Mouse (Mus musculus) 3T3-L1 (cell line): ENCODE results near the gene Olfr1371.
A peak's percentile ranks its signal among the peaks of the same experiment; 100 is the strongest.
"Not testable (repeated sequence)": the region's sequence is repeated elsewhere in the genome, so short reads cannot be mapped to it uniquely, and the experiment has no call there.

ENCODE experiments used
- DNase-seq: peaks from one replicate; pipeline ENCODE4 v3.0.0-alpha.2; 2015; ENCODE audit warnings: low read depth, low spot score

Olfr1371 gene

GRCm38 (mm10) chr11:52225986-52226599 is 12.3 kb upstream of the Olfr1371 start:
- no peak for DNase-seq

- no peak for DNase-seq
Measured at GRCm38 (mm10) chr11:52223968-52224682, 10.3 kb upstream of the Olfr1371 start.

- peak; percentile 67 for DNase-seq
Measured at GRCm38 (mm10) chr11:52222891-52223290, 9.1 kb upstream of the Olfr1371 start.

- not testable (repeated sequence) for DNase-seq
Measured at GRCm38 (mm10) chr11:52221921-52222320, 8.1 kb upstream of the Olfr1371 start.

GRCm38 (mm10) chr11:52220282-52220681 is 6.5 kb upstream of the Olfr1371 start:
- DNase-seq: peak; percentile 82

DNA sequence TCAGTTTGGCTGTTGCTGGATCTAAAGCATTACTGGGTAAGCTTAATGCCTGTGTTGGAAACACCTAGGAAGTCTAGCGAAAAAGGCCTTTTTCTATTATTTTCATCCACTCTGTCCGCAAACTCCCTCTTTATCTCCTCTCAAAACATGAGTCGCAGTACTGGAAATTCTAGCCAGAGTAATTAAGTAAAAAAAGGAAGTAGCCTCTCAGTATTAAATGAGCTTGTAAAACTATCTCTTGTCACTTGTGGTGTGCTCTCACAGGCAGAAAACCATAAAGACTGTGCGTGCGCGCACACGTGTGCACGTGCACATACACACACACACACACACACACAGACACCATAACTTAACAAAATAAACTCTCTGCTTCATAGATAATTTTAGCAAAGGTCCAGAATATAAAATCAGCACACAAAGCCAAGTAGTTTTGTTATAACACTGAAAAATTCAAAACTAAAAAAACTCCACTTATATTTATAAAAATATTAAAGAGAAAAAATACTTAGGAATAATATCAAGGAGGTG is 17.2 kb downstream of the Olfr1371 start:
- DNase-seq: not testable (repeated sequence)

- not testable (repeated sequence) for DNase-seq
Measured at GRCm38 (mm10) chr11:52180651-52181050, 33.1 kb downstream of the Olfr1371 start.

- DNase-seq: not testable (repeated sequence)
Measured at GRCm38 (mm10) chr11:52179897-52180296, 33.9 kb downstream of the Olfr1371 start.

DNA sequence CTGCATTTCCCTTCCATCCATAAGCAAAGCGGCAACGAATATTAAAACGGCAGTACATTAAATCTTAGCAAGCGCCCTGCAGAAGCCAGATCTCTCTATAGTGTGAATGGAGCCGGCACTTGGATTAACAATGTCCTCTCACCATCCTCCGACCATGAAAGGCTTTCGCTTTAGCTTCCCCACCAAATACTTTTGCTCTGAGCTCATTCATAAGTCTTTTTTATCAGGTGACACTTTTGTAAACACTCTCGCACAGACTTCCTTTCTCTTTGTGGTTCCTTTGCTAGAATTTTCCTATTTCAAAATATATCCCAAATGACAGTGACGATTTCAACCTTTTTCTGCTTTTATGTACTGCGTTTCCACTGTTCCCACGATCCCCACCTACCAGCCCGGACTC is 45.3 kb downstream of the Olfr1371 start:
- DNase-seq: no peak

DNA sequence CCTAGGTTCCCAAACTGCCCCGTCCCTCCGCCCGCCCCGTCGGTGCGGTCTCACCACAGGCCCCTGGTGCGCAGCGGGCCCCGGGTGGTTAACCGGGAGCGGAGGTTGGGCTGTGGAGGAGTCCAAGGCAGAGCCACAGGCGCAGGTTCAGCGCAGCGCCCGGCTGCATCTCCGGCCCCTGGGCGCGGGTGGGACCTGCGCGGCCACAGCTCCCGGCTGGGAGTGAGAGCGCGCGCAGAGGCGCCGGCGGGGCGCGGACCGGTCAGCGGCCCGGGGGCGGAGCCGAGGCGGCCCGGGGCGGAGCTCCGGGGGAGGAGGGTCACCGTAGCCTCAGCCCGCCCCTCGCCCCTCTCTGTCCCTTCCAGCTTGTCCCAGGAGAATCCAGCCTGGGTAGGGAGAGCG is 45.9 kb downstream of the Olfr1371 start:
- DNase-seq: not testable (repeated sequence)

GRCm38 (mm10) chr11:52167126-52167525 is 46.7 kb downstream of the Olfr1371 start:
- no peak for DNase-seq

DNA sequence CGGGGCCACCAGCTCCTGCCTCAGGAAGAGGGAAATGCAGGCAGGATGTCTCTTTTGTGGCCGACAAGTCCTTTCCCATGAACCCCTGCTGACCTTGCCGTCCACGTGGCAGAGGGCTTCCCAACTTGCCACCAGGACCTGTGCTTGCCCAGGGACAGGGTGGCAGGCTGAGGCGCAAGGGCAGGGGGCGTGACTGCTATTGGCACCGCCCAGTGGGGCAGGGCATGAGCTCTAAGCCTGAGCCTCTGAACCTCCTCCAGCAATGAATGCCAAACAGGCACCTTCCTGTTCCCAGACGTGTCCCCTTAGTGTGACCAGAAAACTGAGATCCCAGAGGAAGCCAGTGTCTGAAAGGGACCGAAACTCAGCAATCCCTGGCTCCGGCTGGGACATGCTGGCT is 49.9 kb downstream of the Olfr1371 start:
- DNase-seq: no peak
